Mouse (Mus musculus): ENCODE data around the gene Eef1e1. TPM values are rescaled to one million over a fixed set of nuclear protein-coding genes. Genes with fewer than 3 reads are reported as not detected.

Eef1e1 gene
- polyA plus RNA-seq, 1 experiment from 2014 or later = 92.8 TPM

DNA sequence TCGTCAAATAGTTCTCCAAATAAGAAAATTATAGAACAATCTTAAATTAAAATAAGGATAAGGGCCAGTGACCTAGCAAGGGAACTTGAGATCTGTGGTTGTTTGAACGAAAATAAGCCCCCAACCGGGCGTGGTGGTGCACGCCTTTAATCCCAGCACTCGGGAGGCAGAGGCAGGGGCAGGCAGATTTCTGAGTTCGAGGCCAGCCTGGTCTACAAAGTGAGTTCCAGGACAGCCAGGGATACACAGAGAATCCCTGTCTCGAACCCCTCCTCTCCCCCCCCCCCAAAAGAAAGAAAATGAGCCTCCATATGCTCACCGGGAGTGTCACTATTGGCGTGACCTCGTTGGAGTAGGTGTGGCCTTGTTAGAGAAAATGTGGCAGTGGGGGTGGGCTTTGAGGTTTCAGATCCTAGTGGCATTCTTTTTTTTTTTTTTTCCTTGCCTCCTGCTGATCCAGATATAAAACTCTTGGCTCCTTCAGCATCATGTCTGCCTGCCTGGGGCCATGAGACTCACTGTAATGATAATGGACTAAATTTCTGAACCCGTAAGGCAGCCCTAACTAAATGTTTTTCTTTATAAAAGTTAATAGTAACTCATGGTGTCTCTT lies 772 bp upstream of the Eef1e1 start:
- Histone ChIP-seq H3K4me3 (replicated peaks; ENCODE audit: low read length) (no peak overlapping the region), H3K27me3 (replicated peaks; ENCODE audit: control insufficient read depth, insufficient read depth, low read length) (no peaks in the 10 kb centered on the region), H3K4me2 (ENCODE audit: low read length) (no peak overlapping the region), H3K27ac (ENCODE audit: low read length) (no peak overlapping the region), H3K4me1 (replicated peaks; ENCODE audit: control insufficient read depth, insufficient read depth, low read length) (peaks cover 8% of the 10 kb centered on the region), H3K9me3 (ENCODE audit: control insufficient read depth, low read length) (no peaks in the 10 kb centered on the region), H3K36me3 (ENCODE audit: control insufficient read depth, insufficient read depth) (peaks cover 3% of the 10 kb centered on the region; the same call in 1 of the 2 replicates), H3K9ac (replicated peaks; ENCODE audit: low read depth, low read length) (no peak overlapping the region)
- ATAC-seq = no peak
- WGBS = 94% methylated on average over 12 of the region's 12 CpGs

DNA sequence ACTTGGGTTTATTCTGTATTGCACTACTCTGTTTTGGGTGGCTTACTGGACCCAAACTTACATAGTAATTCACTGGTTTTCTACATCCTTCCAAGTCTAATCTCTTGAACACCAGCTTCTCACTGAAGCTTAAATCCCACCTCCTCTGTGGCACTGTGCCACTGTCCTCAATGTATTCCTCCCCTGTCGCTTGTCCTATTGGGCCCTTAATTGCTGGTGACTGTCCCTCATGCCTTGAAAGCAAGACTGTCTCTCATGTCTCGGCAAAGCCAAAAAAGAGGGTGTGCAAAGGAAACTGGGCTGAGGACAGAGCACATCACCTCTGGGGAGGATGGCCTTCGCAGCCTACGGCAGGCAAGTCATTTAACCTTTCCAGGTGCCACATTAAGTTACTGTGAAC lies 993 bp downstream of the Eef1e1 start:
- ATAC-seq = no peak
- WGBS = 18% methylated on average over 4 of the region's 4 CpGs
- no peak overlapping the region for H3K27ac ChIP-seq (ENCODE audit: low read length)

DNA sequence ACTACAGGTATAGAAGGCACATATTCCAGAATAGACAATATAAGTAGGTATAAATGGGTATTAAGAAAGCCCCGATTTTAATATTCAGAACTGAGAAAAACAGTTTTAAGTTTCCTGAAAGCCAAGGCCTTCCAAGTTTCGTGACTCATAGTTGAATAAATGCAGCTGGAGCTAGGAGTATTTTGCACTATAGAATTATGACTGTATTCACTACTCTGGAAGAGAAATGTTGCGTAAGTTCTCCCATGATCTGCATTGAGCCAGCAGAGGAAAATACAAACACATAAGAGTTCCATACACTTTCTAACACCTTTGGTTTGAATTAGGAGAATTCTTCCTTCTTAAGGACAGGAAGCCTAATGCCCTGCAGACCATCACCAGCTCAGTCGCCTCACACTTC lies 8.6 kb downstream of the Eef1e1 start:
- H3K4me3 ChIP-seq (replicated peaks; ENCODE audit: low read length) = no peak overlapping the region
- 93% methylated on average over 4 of the region's 4 CpGs for WGBS
- no peak for ATAC-seq
- no peak overlapping the region for H3K9ac ChIP-seq (replicated peaks; ENCODE audit: low read depth, low read length)
- H3K4me2 ChIP-seq (ENCODE audit: low read length) = no peak overlapping the region
- H3K9me3 ChIP-seq (ENCODE audit: control insufficient read depth, low read length) = no peaks in the 10 kb centered on the region
- H3K27ac ChIP-seq (ENCODE audit: low read length) = no peak overlapping the region
- H3K27me3 ChIP-seq (replicated peaks; ENCODE audit: control insufficient read depth, insufficient read depth, low read length) = no peaks in the 10 kb centered on the region
- no peaks in the 10 kb centered on the region for H3K4me1 ChIP-seq (replicated peaks; ENCODE audit: control insufficient read depth, insufficient read depth, low read length)
- peaks cover 50% of the 10 kb centered on the region for H3K36me3 ChIP-seq (ENCODE audit: control insufficient read depth, insufficient read depth)

More for the DNA sequence above, 993 bp downstream of the Eef1e1 start:
- H3K9ac ChIP-seq (replicated peaks; ENCODE audit: low read depth, low read length) = peak overlapping the region; percentile 82
- peak overlapping the region; percentile 78 for H3K4me2 ChIP-seq (ENCODE audit: low read length)
- peaks cover 8% of the 10 kb centered on the region for H3K4me1 ChIP-seq (replicated peaks; ENCODE audit: control insufficient read depth, insufficient read depth, low read length)
- peak overlapping the region; percentile 96 for H3K4me3 ChIP-seq (replicated peaks; ENCODE audit: low read length)
- H3K36me3 ChIP-seq (ENCODE audit: control insufficient read depth, insufficient read depth) = peaks cover 14% of the 10 kb centered on the region
- H3K9me3 ChIP-seq (ENCODE audit: control insufficient read depth, low read length) = no peaks in the 10 kb centered on the region
- H3K27me3 ChIP-seq (replicated peaks; ENCODE audit: control insufficient read depth, insufficient read depth, low read length) = no peaks in the 10 kb centered on the region

DNA sequence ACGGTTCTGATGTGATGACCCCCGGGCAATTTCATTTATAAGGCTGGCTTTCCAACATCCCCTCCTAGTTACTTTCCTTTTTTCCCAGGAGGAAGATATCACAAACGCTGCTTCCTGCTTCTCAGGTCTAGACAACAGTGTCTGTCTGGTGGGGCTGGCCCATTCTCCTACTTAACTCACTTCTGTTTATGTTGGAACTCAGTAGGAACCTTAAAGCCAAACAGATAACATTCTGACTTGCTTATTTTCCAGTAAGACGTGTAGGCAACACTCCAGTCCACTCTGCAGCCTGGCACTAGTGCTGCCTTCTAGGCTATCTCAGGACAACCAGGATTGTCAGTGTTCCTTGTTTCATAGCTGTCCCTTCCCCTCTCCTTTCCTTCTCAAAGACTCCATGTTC lies 9.8 kb downstream of the Eef1e1 start:
- no peak for ATAC-seq
- H3K9me3 ChIP-seq (ENCODE audit: control insufficient read depth, low read length) = no peaks in the 10 kb centered on the region
- no peak overlapping the region for H3K4me3 ChIP-seq (replicated peaks; ENCODE audit: low read length)
- no peaks in the 10 kb centered on the region for H3K27me3 ChIP-seq (replicated peaks; ENCODE audit: control insufficient read depth, insufficient read depth, low read length)
- H3K9ac ChIP-seq (replicated peaks; ENCODE audit: low read depth, low read length) = no peak overlapping the region
- peaks cover 54% of the 10 kb centered on the region for H3K36me3 ChIP-seq (ENCODE audit: control insufficient read depth, insufficient read depth)
- no peaks in the 10 kb centered on the region for H3K4me1 ChIP-seq (replicated peaks; ENCODE audit: control insufficient read depth, insufficient read depth, low read length)
- no peak overlapping the region for H3K27ac ChIP-seq (ENCODE audit: low read length)
- no peak overlapping the region for H3K4me2 ChIP-seq (ENCODE audit: low read length)
- 94% methylated on average over 4 of the region's 4 CpGs for WGBS

DNA sequence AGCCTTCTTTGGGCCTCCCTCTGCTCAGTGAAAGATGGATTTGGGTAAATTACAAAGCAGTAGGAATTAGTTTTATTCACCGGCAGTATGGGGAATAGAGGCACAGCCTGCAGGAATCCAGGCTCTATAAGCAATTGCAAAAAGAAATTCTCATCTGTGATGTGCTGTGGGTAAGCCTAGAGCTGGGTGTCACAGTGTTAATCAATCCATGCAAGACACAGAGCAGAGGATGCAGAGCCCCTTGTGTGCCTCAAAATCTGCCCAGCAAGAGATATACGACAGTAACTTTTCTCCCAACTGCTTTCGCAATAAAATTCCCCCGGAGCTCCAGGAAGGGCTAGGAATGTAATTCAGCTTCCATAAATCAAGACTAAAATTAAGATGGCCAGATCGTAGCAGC lies 17.4 kb downstream of the Eef1e1 start:
- no peak overlapping the region for H3K27ac ChIP-seq (ENCODE audit: low read length)
- no peaks in the 10 kb centered on the region for H3K9me3 ChIP-seq (ENCODE audit: control insufficient read depth, low read length)
- H3K36me3 ChIP-seq (ENCODE audit: control insufficient read depth, insufficient read depth) = peaks cover 26% of the 10 kb centered on the region
- no peak overlapping the region for H3K4me2 ChIP-seq (ENCODE audit: low read length)
- no peaks in the 10 kb centered on the region for H3K4me1 ChIP-seq (replicated peaks; ENCODE audit: control insufficient read depth, insufficient read depth, low read length)
- no peak overlapping the region for H3K9ac ChIP-seq (replicated peaks; ENCODE audit: low read depth, low read length)
- H3K4me3 ChIP-seq (replicated peaks; ENCODE audit: low read length) = no peak overlapping the region
- 92% methylated on average over 5 of the region's 5 CpGs for WGBS
- ATAC-seq = no peak
- no peaks in the 10 kb centered on the region for H3K27me3 ChIP-seq (replicated peaks; ENCODE audit: control insufficient read depth, insufficient read depth, low read length)

DNA sequence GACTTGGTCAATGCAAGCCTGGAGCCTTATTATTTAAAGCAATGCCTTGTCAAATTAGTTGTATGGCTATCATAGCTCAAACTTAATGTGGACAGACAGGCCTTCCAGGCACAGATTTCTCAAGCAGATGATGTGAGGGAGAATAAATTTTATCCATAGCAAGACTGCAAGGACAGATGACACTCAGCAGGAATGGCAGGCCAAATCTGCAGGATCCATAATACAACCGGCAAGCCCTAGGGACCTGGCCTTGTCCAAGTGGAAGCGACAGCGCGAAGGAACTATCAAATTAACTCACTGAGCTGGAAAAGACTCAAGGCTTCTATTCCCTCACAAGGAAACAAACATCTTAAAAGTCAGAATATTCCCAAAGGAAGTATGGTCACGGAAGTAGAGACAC lies 17.9 kb downstream of the Eef1e1 start:
- no peak overlapping the region for H3K4me2 ChIP-seq (ENCODE audit: low read length)
- H3K4me1 ChIP-seq (replicated peaks; ENCODE audit: control insufficient read depth, insufficient read depth, low read length) = no peaks in the 10 kb centered on the region
- no peak overlapping the region for H3K4me3 ChIP-seq (replicated peaks; ENCODE audit: low read length)
- ATAC-seq = no peak
- H3K27ac ChIP-seq (ENCODE audit: low read length) = no peak overlapping the region
- peaks cover 26% of the 10 kb centered on the region for H3K36me3 ChIP-seq (ENCODE audit: control insufficient read depth, insufficient read depth)
- H3K9ac ChIP-seq (replicated peaks; ENCODE audit: low read depth, low read length) = no peak overlapping the region
- no peaks in the 10 kb centered on the region for H3K9me3 ChIP-seq (ENCODE audit: control insufficient read depth, low read length)
- WGBS = 93% methylated on average over 5 of the region's 5 CpGs
- no peaks in the 10 kb centered on the region for H3K27me3 ChIP-seq (replicated peaks; ENCODE audit: control insufficient read depth, insufficient read depth, low read length)

DNA sequence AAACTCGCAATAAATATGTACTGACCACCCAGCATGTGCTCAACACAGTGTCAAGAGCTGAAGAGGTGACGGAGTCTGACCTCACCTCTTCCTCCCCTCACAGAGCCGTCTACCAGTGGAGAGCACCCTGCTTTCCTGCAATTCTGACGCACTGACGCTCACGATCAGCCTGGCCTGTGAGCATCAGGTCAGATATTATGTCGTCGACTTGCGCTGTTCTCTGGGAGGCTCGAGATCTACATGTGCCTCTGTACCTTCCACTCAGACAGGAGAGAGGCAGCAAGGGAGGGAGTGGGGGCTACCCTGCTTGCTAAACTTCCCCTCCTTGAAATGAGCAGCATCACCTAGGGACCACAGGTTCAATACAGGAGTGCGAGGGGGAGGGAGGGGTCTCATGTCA lies 20.2 kb downstream of the Eef1e1 start:
- Histone ChIP-seq H3K27me3 (replicated peaks; ENCODE audit: control insufficient read depth, insufficient read depth, low read length) (no peaks in the 10 kb centered on the region), H3K36me3 (ENCODE audit: control insufficient read depth, insufficient read depth) (peaks cover 7% of the 10 kb centered on the region), H3K9ac (replicated peaks; ENCODE audit: low read depth, low read length) (no peak overlapping the region), H3K9me3 (ENCODE audit: control insufficient read depth, low read length) (no peaks in the 10 kb centered on the region), H3K4me3 (replicated peaks; ENCODE audit: low read length) (no peak overlapping the region), H3K4me2 (ENCODE audit: low read length) (no peak overlapping the region), H3K4me1 (replicated peaks; ENCODE audit: control insufficient read depth, insufficient read depth, low read length) (peaks cover 8% of the 10 kb centered on the region), H3K27ac (ENCODE audit: low read length) (no peak overlapping the region)
- ATAC-seq = no peak
- 80% methylated on average over 11 of the region's 11 CpGs for WGBS

DNA sequence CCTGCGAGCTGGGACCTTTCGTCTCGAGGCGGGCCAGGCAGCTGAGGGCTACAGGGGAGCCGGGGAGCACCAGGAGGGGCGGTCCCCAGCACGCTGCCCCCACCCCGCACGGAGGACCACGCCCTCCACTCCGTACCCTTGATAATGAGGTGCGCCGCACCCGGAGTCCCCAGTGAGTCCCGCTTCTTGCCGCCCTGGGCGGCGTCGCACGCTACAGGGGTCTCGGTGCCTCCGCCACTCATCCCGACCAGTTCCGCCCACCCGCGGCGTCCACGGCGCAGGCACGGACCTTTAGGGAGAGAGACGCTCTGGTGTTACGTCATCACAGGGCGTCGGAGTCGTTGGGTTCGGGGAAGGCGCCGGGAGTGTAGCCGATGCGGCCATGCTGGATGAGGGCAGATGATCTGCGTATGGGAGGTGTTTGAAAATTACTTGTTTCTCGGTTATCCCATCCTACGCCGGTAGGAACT lies 24.0 kb downstream of the Eef1e1 start, which contains the start of gene Bloc1s5:
Bloc1s5 (minus strand) TSS at position 310 of the 470 bp plus-strand sequence.
- Histone ChIP-seq H3K9me3 (ENCODE audit: control insufficient read depth, low read length) (no peaks in the 10 kb centered on the region), H3K4me1 (replicated peaks; ENCODE audit: control insufficient read depth, insufficient read depth, low read length) (peaks cover 8% of the 10 kb centered on the region), H3K27ac (ENCODE audit: low read length) (peak within 1 kb of the TSS; percentile 71), H3K4me2 (ENCODE audit: low read length) (peak within 1 kb of the TSS; percentile 73), H3K36me3 (ENCODE audit: control insufficient read depth, insufficient read depth) (peaks cover 2% of the 10 kb centered on the region; the same call in 1 of the 2 replicates), H3K27me3 (replicated peaks; ENCODE audit: control insufficient read depth, insufficient read depth, low read length) (no peaks in the 10 kb centered on the region), H3K9ac (replicated peaks; ENCODE audit: low read depth, low read length) (peak within 1 kb of the TSS; percentile 75), H3K4me3 (replicated peaks; ENCODE audit: low read length) (peak within 1 kb of the TSS; percentile 66)
- WGBS = 0% methylated on average over 44 of the region's 44 CpGs
- peak; percentile 98 for ATAC-seq

DNA sequence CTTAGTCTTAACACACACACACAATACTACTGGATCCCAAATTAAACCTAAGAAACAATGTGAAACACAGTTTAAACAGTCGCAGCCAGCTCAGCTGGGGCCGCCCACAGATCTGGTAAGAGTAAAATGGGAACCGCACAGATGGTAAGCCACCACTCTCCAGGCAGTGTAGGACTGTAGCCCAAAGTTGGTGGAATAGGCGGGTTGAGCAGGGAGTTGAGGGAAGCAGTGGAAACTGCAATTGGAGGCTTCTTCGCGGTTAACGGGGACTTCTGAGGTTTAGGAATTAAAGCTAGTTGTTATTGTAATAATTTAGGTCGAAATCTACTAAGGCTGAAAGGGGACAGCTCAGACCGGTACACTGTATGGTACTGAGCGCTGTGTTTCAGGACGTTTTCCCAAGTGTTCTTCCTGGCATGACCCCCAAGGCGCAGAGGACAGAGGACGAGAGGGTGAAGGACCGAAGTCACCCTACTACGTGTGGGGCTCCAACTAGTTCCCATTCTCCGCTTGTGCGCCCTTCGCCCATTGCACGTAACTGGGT lies 24.5 kb downstream of the Eef1e1 start:
- ATAC-seq = peak; percentile 68
- peak overlapping the region; percentile 71 for H3K27ac ChIP-seq (ENCODE audit: low read length)
- WGBS = under 1% methylated on average over 19 of the region's 19 CpGs
- no peaks in the 10 kb centered on the region for H3K27me3 ChIP-seq (replicated peaks; ENCODE audit: control insufficient read depth, insufficient read depth, low read length)
- H3K4me2 ChIP-seq (ENCODE audit: low read length) = peak overlapping the region; percentile 73
- H3K9me3 ChIP-seq (ENCODE audit: control insufficient read depth, low read length) = no peaks in the 10 kb centered on the region
- peak overlapping the region; percentile 75 for H3K9ac ChIP-seq (replicated peaks; ENCODE audit: low read depth, low read length)
- H3K36me3 ChIP-seq (ENCODE audit: control insufficient read depth, insufficient read depth) = peaks cover 2% of the 10 kb centered on the region; the same call in 1 of the 2 replicates
- peak overlapping the region; percentile 66 for H3K4me3 ChIP-seq (replicated peaks; ENCODE audit: low read length)
- peaks cover 8% of the 10 kb centered on the region for H3K4me1 ChIP-seq (replicated peaks; ENCODE audit: control insufficient read depth, insufficient read depth, low read length)
